Mouse (Mus musculus) forebrain, embryonic 15.5 days (tissue): Measurements from ENCODE around the gene Fcrl5. TPM values are rescaled to one million over a fixed set of nuclear protein-coding genes. Genes with fewer than 3 reads are reported as not detected.
"Not testable (repeated sequence)": the region's sequence is repeated elsewhere in the genome, so short reads cannot be mapped to it uniquely, and the experiment has no call there.

Source experiments
- ATAC-seq: fragments of 200-750 bp; cut with Nextera tagmentation; replicated peaks from 2 replicates; pipeline ENCODE4 v1.8.0; 2017; ENCODE audit warnings: mild to moderate bottlenecking, moderate TSS enrichment, moderate library complexity
- H3K27ac ChIP-seq: fragments of 300-500 bp; sonication (generic); replicated peaks from 2 replicates; pipeline ENCODE4 v1.5.1; 2015; ENCODE audit warnings: mild to moderate bottlenecking, inconsistent platforms
- H3K27me3 ChIP-seq: fragments of 300-500 bp; sonication (generic); 2 replicates; pipeline ENCODE4 v1.6.1; 2015; ENCODE audit warnings: inconsistent platforms
- H3K36me3 ChIP-seq: fragments of 300-500 bp; sonication (generic); 2 replicates; pipeline ENCODE4 v1.6.1; 2015; ENCODE audit warnings: mild to moderate bottlenecking, inconsistent platforms
- H3K4me1 ChIP-seq: fragments of 300-500 bp; sonication (generic); 2 replicates; pipeline ENCODE4 v1.6.1; 2015; ENCODE audit warnings: inconsistent platforms
- H3K4me2 ChIP-seq: fragments of 300-500 bp; sonication (generic); replicated peaks from 2 replicates; pipeline ENCODE4 v1.6.1; 2015; ENCODE audit warnings: mild to moderate bottlenecking, inconsistent platforms
- H3K4me3 ChIP-seq: fragments of 300-500 bp; sonication (generic); 2 replicates; pipeline ENCODE4 v1.5.1; 2015; ENCODE audit warnings: mild to moderate bottlenecking, inconsistent platforms
- H3K9ac ChIP-seq: fragments of 300-500 bp; sonication (generic); replicated peaks from 2 replicates; pipeline ENCODE4 v1.6.1; 2015; ENCODE audit warnings: mild to moderate bottlenecking, inconsistent platforms
- H3K9me3 ChIP-seq: fragments of 300-500 bp; sonication (generic); 2 replicates; pipeline ENCODE4 v1.6.1; 2016; ENCODE audit warnings: inconsistent platforms
- WGBS: fragments of 180-500 bp; shearing (Covaris S2); methylation state at CpG from one replicate; pipeline ENCODE4 v1.1.7; 2015; ENCODE audit warnings: mixed read lengths; 5-methylcytosine and 5-hydroxymethylcytosine counted together
- polyA plus RNA-seq: library from polyadenylated mRNA; unstranded; fragments of >200 nt; fragmentation: Nextera tagmentation; extraction: Ambion mirVana; gene quantifications from 2 replicates; pipeline ENCODE4 v1.2.1, GENCODE M21; 2015

Fcrl5 gene
- polyA plus RNA-seq, 1 experiment from 2014 or later, result not detected

- ATAC-seq, result no peak
- WGBS, result 83% methylated on average over 6 of the region's 6 CpGs
- Histone ChIP-seq H3K36me3 (no peaks in the 10 kb centered on the region), H3K4me2 (no peak overlapping the region), H3K4me3 (no peak overlapping the region), H3K27me3 (no peaks in the 10 kb centered on the region), H3K9me3 (no peaks in the 10 kb centered on the region), H3K9ac (no peak overlapping the region), H3K27ac (no peak overlapping the region), H3K4me1 (no peaks in the 10 kb centered on the region)
Observed at GRCm38 (mm10) chr3:87443968-87444367, 8.4 kb downstream of the Fcrl5 start.

- Histone ChIP-seq H3K9ac (no peak overlapping the region), H3K4me2 (no peak overlapping the region), H3K27me3 (no peaks in the 10 kb centered on the region), H3K36me3 (no peaks in the 10 kb centered on the region), H3K27ac (no peak overlapping the region), H3K4me1 (no peaks in the 10 kb centered on the region), H3K9me3 (no peaks in the 10 kb centered on the region), H3K4me3 (no peak overlapping the region)
- 98% methylated on average over 3 of the region's 3 CpGs for WGBS
- ATAC-seq, result no peak
Observed at GRCm38 (mm10) chr3:87465454-87465853, 29.9 kb downstream of the Fcrl5 start.

- 84% methylated on average over 6 of the region's 6 CpGs for WGBS
- H3K9me3 ChIP-seq, result no peaks in the 10 kb centered on the region
- no peaks in the 10 kb centered on the region for H3K4me1 ChIP-seq
- no peak overlapping the region for H3K27ac ChIP-seq
- no peak for ATAC-seq
- H3K9ac ChIP-seq, result no peak overlapping the region
- no peak overlapping the region for H3K4me3 ChIP-seq
- no peaks in the 10 kb centered on the region for H3K27me3 ChIP-seq
- no peak overlapping the region for H3K4me2 ChIP-seq
- H3K36me3 ChIP-seq, result no peaks in the 10 kb centered on the region
Observed at GRCm38 (mm10) chr3:87467011-87467410, 31.4 kb downstream of the Fcrl5 start.

- H3K9ac ChIP-seq, result no peak overlapping the region
- no peaks in the 10 kb centered on the region for H3K4me1 ChIP-seq
- no peak overlapping the region for H3K4me2 ChIP-seq
- H3K27me3 ChIP-seq, result no peaks in the 10 kb centered on the region
- no peak overlapping the region for H3K27ac ChIP-seq
- H3K9me3 ChIP-seq, result no peaks in the 10 kb centered on the region
- no peak overlapping the region for H3K4me3 ChIP-seq
- no peaks in the 10 kb centered on the region for H3K36me3 ChIP-seq
- no peak for ATAC-seq
- 85% methylated on average over 9 of the region's 9 CpGs for WGBS
Observed at GRCm38 (mm10) chr3:87467416-87467815, 31.8 kb downstream of the Fcrl5 start.

- 87% methylated on average over 3 of the region's 3 CpGs for WGBS
- not testable (repeated sequence) for H3K4me2 ChIP-seq, H3K4me1 ChIP-seq, H3K27ac ChIP-seq, H3K27me3 ChIP-seq, H3K36me3 ChIP-seq, ATAC-seq, H3K9me3 ChIP-seq, H3K4me3 ChIP-seq, H3K9ac ChIP-seq
Observed at GRCm38 (mm10) chr3:87477948-87478347, 42.4 kb downstream of the Fcrl5 start.

- not testable (repeated sequence) for H3K9ac ChIP-seq, ATAC-seq, H3K9me3 ChIP-seq, H3K4me2 ChIP-seq, H3K27me3 ChIP-seq, H3K36me3 ChIP-seq, H3K4me3 ChIP-seq, H3K4me1 ChIP-seq, H3K27ac ChIP-seq
- WGBS, result 86% methylated on average over 6 of the region's 6 CpGs
Observed at GRCm38 (mm10) chr3:87478596-87478995, 43.0 kb downstream of the Fcrl5 start.

GRCm38 (mm10) chr3:87479230-87479629, 43.7 kb downstream of the Fcrl5 start:
- not testable (repeated sequence) for H3K4me1 ChIP-seq, H3K4me3 ChIP-seq, H3K9me3 ChIP-seq, H3K27ac ChIP-seq, H3K9ac ChIP-seq, H3K36me3 ChIP-seq, ATAC-seq, H3K4me2 ChIP-seq, H3K27me3 ChIP-seq

- Histone ChIP-seq H3K27ac (no peak overlapping the region), H3K27me3 (no peaks in the 10 kb centered on the region), H3K9ac (no peak overlapping the region), H3K4me2 (no peak overlapping the region), H3K9me3 (no peaks in the 10 kb centered on the region), H3K4me1 (no peaks in the 10 kb centered on the region), H3K4me3 (no peak overlapping the region), H3K36me3 (no peaks in the 10 kb centered on the region)
- ATAC-seq, result no peak
- 54% methylated on average over 4 of the region's 4 CpGs for WGBS
Observed at GRCm38 (mm10) chr3:87487392-87487791, 51.8 kb downstream of the Fcrl5 start.

- ATAC-seq, result no peak
- Histone ChIP-seq H3K9me3 (no peaks in the 10 kb centered on the region), H3K4me2 (no peak overlapping the region), H3K9ac (no peak overlapping the region), H3K4me3 (no peak overlapping the region), H3K27ac (no peak overlapping the region), H3K36me3 (no peaks in the 10 kb centered on the region), H3K27me3 (no peaks in the 10 kb centered on the region), H3K4me1 (no peaks in the 10 kb centered on the region)
- WGBS, result 15% methylated on average over 2 of the region's 2 CpGs
Observed at GRCm38 (mm10) chr3:87487911-87488310, 52.3 kb downstream of the Fcrl5 start.

- 85% methylated on average over 9 of the region's 9 CpGs for WGBS
- ATAC-seq, result no peak
Observed at GRCm38 (mm10) chr3:87498266-87498665, 62.7 kb downstream of the Fcrl5 start.

GRCm38 (mm10) chr3:87499072-87499471, 63.5 kb downstream of the Fcrl5 start:
- H3K9ac ChIP-seq, result no peak overlapping the region
- WGBS, result 15% methylated on average over 3 of the region's 3 CpGs
- H3K4me1 ChIP-seq, result no peaks in the 10 kb centered on the region
- no peaks in the 10 kb centered on the region for H3K36me3 ChIP-seq
- H3K4me2 ChIP-seq, result no peak overlapping the region
- H3K4me3 ChIP-seq, result no peak overlapping the region
- H3K27me3 ChIP-seq, result no peaks in the 10 kb centered on the region
- no peaks in the 10 kb centered on the region for H3K9me3 ChIP-seq
- ATAC-seq, result peak; percentile 41; the same call in 1 of the 2 replicates
- H3K27ac ChIP-seq, result no peak overlapping the region

More at GRCm38 (mm10) chr3:87498266-87498665, 62.7 kb downstream of the Fcrl5 start:
- Histone ChIP-seq H3K4me2 (no peak overlapping the region), H3K9ac (no peak overlapping the region), H3K4me1 (no peaks in the 10 kb centered on the region), H3K4me3 (no peak overlapping the region), H3K27ac (no peak overlapping the region), H3K36me3 (no peaks in the 10 kb centered on the region), H3K27me3 (no peaks in the 10 kb centered on the region), H3K9me3 (no peaks in the 10 kb centered on the region)

GRCm38 (mm10) chr3:87500088-87501055, 64.8 kb downstream of the Fcrl5 start:
- H3K9me3 ChIP-seq, result no peaks in the 10 kb centered on the region
- ATAC-seq, result no peak
- no peaks in the 10 kb centered on the region for H3K36me3 ChIP-seq
- no peak overlapping the region for H3K4me2 ChIP-seq
- no peak overlapping the region for H3K9ac ChIP-seq
- no peaks in the 10 kb centered on the region for H3K27me3 ChIP-seq
- no peaks in the 10 kb centered on the region for H3K4me1 ChIP-seq
- 78% methylated on average over 24 of the region's 24 CpGs for WGBS
- H3K27ac ChIP-seq, result no peak overlapping the region
- H3K4me3 ChIP-seq, result no peak overlapping the region

GRCm38 (mm10) chr3:87501151-87501550, 65.6 kb downstream of the Fcrl5 start:
- Histone ChIP-seq H3K9ac (no peak overlapping the region), H3K4me1 (no peaks in the 10 kb centered on the region), H3K9me3 (no peaks in the 10 kb centered on the region), H3K27me3 (no peaks in the 10 kb centered on the region), H3K27ac (no peak overlapping the region), H3K36me3 (no peaks in the 10 kb centered on the region), H3K4me3 (no peak overlapping the region), H3K4me2 (no peak overlapping the region)
- WGBS, result 55% methylated on average over 8 of the region's 8 CpGs
- ATAC-seq, result no peak
